ENCODE assay signal across 11 mouse cellular contexts in the genomic region with DNA sequence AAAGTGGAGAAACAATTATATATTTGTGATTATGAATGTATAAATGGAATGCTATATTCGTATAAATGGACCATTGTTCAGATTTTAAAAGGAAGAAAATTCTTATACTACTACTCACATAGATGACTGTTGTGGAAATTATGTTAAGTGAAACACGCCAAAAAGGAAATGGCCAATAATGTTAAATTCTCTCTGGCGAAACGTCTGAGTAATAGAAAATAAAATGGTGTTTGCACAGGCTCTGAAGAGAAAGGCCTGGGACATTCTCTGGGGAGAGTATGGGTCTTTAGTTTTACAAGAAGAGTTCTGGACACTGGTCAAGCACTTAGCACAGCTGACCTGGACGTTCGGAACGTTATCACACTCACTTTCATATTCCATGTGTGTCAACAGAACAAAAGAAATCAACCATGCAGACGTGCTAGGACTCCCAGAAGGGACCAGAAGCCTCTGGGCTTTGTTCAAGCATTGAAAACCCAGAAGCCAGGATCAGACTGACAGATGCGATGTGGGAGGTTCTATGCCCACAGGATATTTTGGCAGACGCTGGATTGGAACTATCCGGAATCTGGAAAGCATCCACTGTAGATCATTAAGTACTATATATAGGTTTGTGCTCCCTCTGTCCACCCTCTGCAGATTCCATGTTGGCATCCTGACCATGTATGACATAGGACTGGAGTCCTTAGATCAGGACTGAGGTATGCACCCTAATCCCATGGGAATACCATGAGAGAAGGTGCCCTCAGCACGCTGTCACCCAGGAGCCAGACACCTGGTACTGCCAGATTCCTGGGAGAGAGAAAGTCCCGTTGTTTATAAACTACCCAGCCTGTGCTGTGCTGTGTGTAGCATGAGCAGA.
DNase-seq lines count a peak whose midpoint lies in the region; ATAC-seq and TF ChIP-seq lines count a peak whose summit lies in the region.
"Had no signal": no experiment of that assay in that cellular context is flagged by ENCODE, and none has a peak within 500 bp of the region (broad histone marks: within the 10 kb centered on the region; RNA-seq: fewer than 3 reads in every experiment).

No protein-coding gene starts in this region.

- H3K4me2 ChIP-seq in hindbrain, embryonic 11.5 days (replicated peaks; ENCODE audit: low read depth, low read length): no peak overlapping the region
- H3K4me2 ChIP-seq in hindbrain, postnatal 0 days (ENCODE audit: low read depth, low read length): no peak overlapping the region
- H3K4me2 ChIP-seq: limb, embryonic 13.5 days; midbrain, embryonic 11.5 days had no signal

- DNase-seq in cerebellum, postnatal 4 days (ENCODE audit: low spot score in 2 of 2): no peak
- DNase-seq in hindbrain, embryonic 11.5 days (ENCODE audit: low spot score): no peak
- DNase-seq in hindbrain, embryonic 10.5 days (ENCODE audit: low spot score): no peak
- peak; percentile 12 for DNase-seq in hindbrain, postnatal 0 days (ENCODE audit: low spot score)
- DNase-seq in retina, embryonic 14.5 days (ENCODE audit: low spot score): peak; percentile 35
- DNase-seq in thymus, adult 18-20 months: no peak
- DNase-seq in testis, postnatal 14 days (ENCODE audit: low spot score): no peak
- DNase-seq: spleen, adult 18-20 months had no signal

- no peak overlapping the region for H3K9ac ChIP-seq in hindbrain, embryonic 11.5 days (ENCODE audit: low read depth, low read length)
- no peak overlapping the region for H3K9ac ChIP-seq in hindbrain, postnatal 0 days (replicated peaks; ENCODE audit: low read length)
- H3K9ac ChIP-seq: limb, embryonic 13.5 days had no signal

- no peak for TF ChIP-seq CTCF in hindbrain, postnatal 0 days (IDR thresholded peaks at IDR 0.05; ENCODE audit: low read depth)

- H3K4me1 ChIP-seq in hindbrain, embryonic 11.5 days (replicated peaks; ENCODE audit: control insufficient read depth, insufficient read depth, low read length): no peaks in the 10 kb centered on the region
- H3K4me1 ChIP-seq in hindbrain, embryonic 10.5 days (replicated peaks): peaks cover 18% of the 10 kb centered on the region
- H3K4me1 ChIP-seq in hindbrain, postnatal 0 days (ENCODE audit: insufficient read depth, low read length): no peaks in the 10 kb centered on the region; the same call in 1 of the 2 replicates
- H3K4me1 ChIP-seq: limb, embryonic 13.5 days had no signal

- H3K9me3 ChIP-seq in hindbrain, embryonic 11.5 days (ENCODE audit: control insufficient read depth, low read length): no peaks in the 10 kb centered on the region
- peaks cover 5% of the 10 kb centered on the region; the same call in 1 of the 2 replicates for H3K9me3 ChIP-seq in hindbrain, embryonic 10.5 days
- 0 out of 2 replicates have a peak, but pooled peaks cover 1% of the 10 kb centered on the region for H3K9me3 ChIP-seq in hindbrain, postnatal 0 days (ENCODE audit: low read length)
- H3K9me3 ChIP-seq: limb, embryonic 13.5 days had no signal

- H3K27ac ChIP-seq in hindbrain, embryonic 11.5 days (ENCODE audit: low read depth, low read length): no peak overlapping the region
- no peak overlapping the region for H3K27ac ChIP-seq in hindbrain, embryonic 10.5 days
- H3K27ac ChIP-seq in hindbrain, postnatal 0 days: no peak overlapping the region
- H3K27ac ChIP-seq: limb, embryonic 13.5 days had no signal

- H3K4me3 ChIP-seq in hindbrain, embryonic 11.5 days (ENCODE audit: low read depth, low read length): no peak overlapping the region
- no peak overlapping the region for H3K4me3 ChIP-seq in hindbrain, embryonic 10.5 days
- no peak overlapping the region for H3K4me3 ChIP-seq in hindbrain, postnatal 0 days (ENCODE audit: low read length)
- H3K4me3 ChIP-seq: limb, embryonic 13.5 days had no signal

- ATAC-seq in cerebellum, adult (ENCODE audit: insufficient number of reproducible peaks, low FRiP score, low TSS enrichment): peak; percentile 45; the same call in 1 of the 2 replicates
- ATAC-seq in hindbrain, embryonic 11.5 days (ENCODE audit: low FRiP score): peak; percentile 22; the same call in 1 of the 2 replicates
- peak; percentile 38 for ATAC-seq in hindbrain, postnatal 0 days

- WGBS in hindbrain, embryonic 11.5 days: 74% methylated on average over 13 of the region's 13 CpGs
- WGBS in hindbrain, embryonic 10.5 days: 78% methylated on average over 13 of the region's 13 CpGs
- 50% methylated on average over 13 of the region's 13 CpGs for WGBS in hindbrain, postnatal 0 days

- no peaks in the 10 kb centered on the region for H3K36me3 ChIP-seq in hindbrain, embryonic 11.5 days (ENCODE audit: control insufficient read depth, insufficient read depth, low read length)
- no peaks in the 10 kb centered on the region for H3K36me3 ChIP-seq in hindbrain, embryonic 10.5 days
- H3K36me3 ChIP-seq in hindbrain, postnatal 0 days (ENCODE audit: insufficient read depth, low read length): no peaks in the 10 kb centered on the region
- H3K36me3 ChIP-seq: limb, embryonic 13.5 days had no signal

- H3K27me3 ChIP-seq in hindbrain, embryonic 11.5 days (ENCODE audit: control insufficient read depth, insufficient read depth, low read length): no peaks in the 10 kb centered on the region
- H3K27me3 ChIP-seq in hindbrain, embryonic 10.5 days (ENCODE audit: insufficient read depth, poor library complexity, severe bottlenecking): no peaks in the 10 kb centered on the region
- H3K27me3 ChIP-seq in hindbrain, postnatal 0 days (ENCODE audit: insufficient read depth, low read length): no peaks in the 10 kb centered on the region
- H3K27me3 ChIP-seq: limb, embryonic 13.5 days had no signal

Comparison
In these comparisons a context has a peak if more than half of its experiments do, and no peak if none do; other contexts are left out.
1. DNase-seq: peak in hindbrain, postnatal 0 days (single experiment) and retina, embryonic 14.5 days (single experiment); none in cerebellum, postnatal 4 days (0 of 2), hindbrain, embryonic 11.5 days (single experiment), hindbrain, embryonic 10.5 days (single experiment), thymus, adult 18-20 months (0 of 2) and testis, postnatal 14 days (single experiment).
2. Peak in every context shown above with its lines, with median percentiles within 50 percentile points of each other: ATAC-seq.